In genomic region chr4:118196185-118196584, GRCm38 (mm10) we compare ENCODE assay signal across 23 mouse cellular contexts. TPM values are rescaled to one million over a fixed set of nuclear protein-coding genes. Genes with fewer than 3 reads are reported as not detected.
DNase-seq lines count a peak whose midpoint lies in the region; ATAC-seq lines count a peak whose summit lies in the region.
"Had no signal": no experiment of that assay in that cellular context is flagged by ENCODE, and none has a peak within 500 bp of the region (broad histone marks: within the 10 kb centered on the region; RNA-seq: fewer than 3 reads in every experiment).

No protein-coding gene starts in this region.

- no peaks in the 10 kb centered on the region for H3K36me3 ChIP-seq in heart, embryonic 13.5 days
- H3K36me3 ChIP-seq in limb, embryonic 10.5 days: no peaks in the 10 kb centered on the region
- H3K36me3 ChIP-seq: limb, embryonic 12.5 days; midbrain, embryonic 15.5 days; neural tube, embryonic 13.5 days had no signal

- peak overlapping the region; percentile 54; the same call in 1 of the 2 replicates for H3K27ac ChIP-seq in heart, embryonic 13.5 days (replicated peaks)
- no peak overlapping the region for H3K27ac ChIP-seq in limb, embryonic 10.5 days
- H3K27ac ChIP-seq: hindbrain, postnatal 0 days; limb, embryonic 12.5 days; macrophage; midbrain, embryonic 15.5 days; neural tube, embryonic 13.5 days; stomach, postnatal 0 days had no signal

- H3K9ac ChIP-seq in heart, embryonic 13.5 days: no peak overlapping the region
- H3K9ac ChIP-seq: limb, embryonic 12.5 days; liver, postnatal 0 days; midbrain, embryonic 15.5 days; neural tube, embryonic 13.5 days had no signal

- H3K4me3 ChIP-seq in heart, embryonic 13.5 days: no peak overlapping the region
- H3K4me3 ChIP-seq in limb, embryonic 10.5 days: no peak overlapping the region
- H3K4me3 ChIP-seq: limb, embryonic 12.5 days; midbrain, embryonic 15.5 days; neural tube, embryonic 13.5 days had no signal

- no peak for ATAC-seq in heart, embryonic 13.5 days (ENCODE audit: extremely low read depth, insufficient number of reproducible peaks, low FRiP score, low TSS enrichment)
- ATAC-seq: hindbrain, postnatal 0 days; intestine, embryonic 16.5 days; liver, postnatal 0 days; lung, postnatal 0 days; midbrain, embryonic 15.5 days had no signal

- peaks cover 6% of the 10 kb centered on the region; the same call in 1 of the 2 replicates for H3K4me1 ChIP-seq in heart, embryonic 13.5 days
- H3K4me1 ChIP-seq in limb, embryonic 10.5 days: no peaks in the 10 kb centered on the region
- H3K4me1 ChIP-seq: limb, embryonic 12.5 days; midbrain, embryonic 15.5 days; neural tube, embryonic 13.5 days had no signal

- intact Hi-C loops in heart, postnatal 25 days (cut with DNase I): no loop called here
- intact Hi-C loops in heart, postnatal 10 days (cut with DNase I): no loop called here

- H3K27me3 ChIP-seq in heart, embryonic 13.5 days (replicated peaks): no peaks in the 10 kb centered on the region
- H3K27me3 ChIP-seq in limb, embryonic 10.5 days (ENCODE audit: low read depth, poor library complexity, severe bottlenecking): no peaks in the 10 kb centered on the region
- H3K27me3 ChIP-seq: limb, embryonic 12.5 days; midbrain, embryonic 15.5 days; neural tube, embryonic 13.5 days had no signal

- WGBS in heart, embryonic 13.5 days: 34% methylated on average over 10 of the region's 10 CpGs
- WGBS in limb, embryonic 10.5 days: 85% methylated on average over 10 of the region's 10 CpGs

- DNase-seq in heart, adult 18-20 months: peak; percentile 42 to 50
- DNase-seq in heart, postnatal 25 days (ENCODE audit: low spot score): no peak
- DNase-seq in right cerebral cortex, adult 2 months (ENCODE audit: low spot score in 2 of 2): peak; percentile 14 to 40
- DNase-seq in right cerebral cortex, postnatal 10 days (ENCODE audit: low spot score in 2 of 2): no peak
- peak; percentile 12 to 24 for DNase-seq in heart, postnatal 10 days
- DNase-seq in neural tube, embryonic 10.5 days (ENCODE audit: extremely low spot score, low spot score): no peak
- no peak for DNase-seq in limb, embryonic 10.5 days (ENCODE audit: low spot score)
- DNase-seq: adrenal gland, adult 2 months; cerebellum, adult 18-20 months; cerebellum, postnatal 14 days; kidney, postnatal 4 days; liver, postnatal 0 days; thymus, postnatal 14 days had no signal

- H3K4me2 ChIP-seq in heart, embryonic 13.5 days: peak overlapping the region; percentile 25
- H3K4me2 ChIP-seq: limb, embryonic 12.5 days; liver, embryonic 11.5 days; midbrain, embryonic 15.5 days; neural tube, embryonic 13.5 days had no signal

- H3K9me3 ChIP-seq in heart, embryonic 13.5 days: no peaks in the 10 kb centered on the region; the same call in 1 of the 2 replicates
- no peaks in the 10 kb centered on the region for H3K9me3 ChIP-seq in limb, embryonic 10.5 days (replicated peaks)
- H3K9me3 ChIP-seq: limb, embryonic 12.5 days; midbrain, embryonic 15.5 days; neural tube, embryonic 13.5 days had no signal

RNA-seq across cellular contexts. Expression of gene Kdm4a, which starts 16.3 kb away (rescaled TPM):
- 10 to 100 TPM; 24.9 to 25.8 TPM for total RNA-seq in heart, adult 18-20 months (2021)
- 10 to 100 TPM; 26.1 to 28.2 TPM for total RNA-seq in heart, postnatal 25 days (2021)
- 21.2 and 24.4 TPM in 2 replicates for polyA plus RNA-seq in heart, embryonic 13.5 days (2015; fragmentation: Nextera tagmentation; extraction: Ambion mirVana)
- total RNA-seq in heart, postnatal 10 days (2021): 10 to 100 TPM; 38.1 to 39.0 TPM
- polyA plus RNA-seq in limb, embryonic 10.5 days (2016; fragmentation: Nextera tagmentation; extraction: Ambion mirVana): 33.7 and 42.7 TPM in 2 replicates

Comparison
In these comparisons a context has a peak if more than half of its experiments do, and no peak if none do; other contexts are left out.
1. DNase-seq: peak in heart, adult 18-20 months (2 of 2), right cerebral cortex, adult 2 months (2 of 2) and heart, postnatal 10 days (2 of 2); none in heart, postnatal 25 days (single experiment), right cerebral cortex, postnatal 10 days (0 of 2), neural tube, embryonic 10.5 days (single experiment) and limb, embryonic 10.5 days (single experiment).